Mouse (Mus musculus) ovary, adult 10 weeks (tissue): ENCODE results near the gene Espnl. TPM values are rescaled to one million over a fixed set of nuclear protein-coding genes. Genes with fewer than 3 reads are reported as not detected.

ENCODE experiments used
- polyA plus RNA-seq: library from polyadenylated mRNA; stranded (reverse); fragments of 350-450 nt; fragmentation: Illumina TruSeq; extraction: RNeasy Lipid Tissue Mini Kit (QIAGEN cat#74804); gene quantifications from one replicate; pipeline ENCODE4 v1.2.3, GENCODE M21; 2014

Espnl gene
- not detected for polyA plus RNA-seq

GRCm38 (mm10) chr1:91321760-91322438, at the start of gene Espnl:
Gene Espnl (plus strand): TSS chr1:91322075.

GRCm38 (mm10) chr1:91297799-91298744, 23.8 kb upstream of the Espnl start, which contains the start of gene Scly:
Gene Scly (plus strand): TSS chr1:91298338.

DNA sequence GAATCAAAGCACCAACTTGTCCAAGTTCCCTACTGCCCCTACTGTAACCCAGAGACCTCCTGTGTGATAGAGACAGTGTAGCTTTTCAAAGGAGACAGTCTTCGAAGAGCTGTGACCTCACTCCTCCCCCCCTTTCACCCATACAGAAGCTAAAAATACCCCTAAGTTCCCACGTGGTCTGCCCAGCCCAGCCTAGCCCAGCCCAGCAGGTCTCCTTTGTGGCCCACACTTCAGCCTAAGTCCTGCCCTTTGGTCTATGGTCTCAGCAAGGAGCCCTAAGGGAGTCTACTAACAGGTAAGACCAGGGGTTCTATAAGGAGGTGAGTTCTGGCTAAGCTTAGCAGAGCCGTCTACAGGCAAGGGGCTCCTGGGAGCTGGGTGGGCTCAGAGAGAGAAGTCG, 29.0 kb downstream of the Espnl start, which contains the start of gene Klhl30:
Gene Klhl30, plus strand, starts transcription at position 176 of the 400 bp plus-strand sequence.

DNA sequence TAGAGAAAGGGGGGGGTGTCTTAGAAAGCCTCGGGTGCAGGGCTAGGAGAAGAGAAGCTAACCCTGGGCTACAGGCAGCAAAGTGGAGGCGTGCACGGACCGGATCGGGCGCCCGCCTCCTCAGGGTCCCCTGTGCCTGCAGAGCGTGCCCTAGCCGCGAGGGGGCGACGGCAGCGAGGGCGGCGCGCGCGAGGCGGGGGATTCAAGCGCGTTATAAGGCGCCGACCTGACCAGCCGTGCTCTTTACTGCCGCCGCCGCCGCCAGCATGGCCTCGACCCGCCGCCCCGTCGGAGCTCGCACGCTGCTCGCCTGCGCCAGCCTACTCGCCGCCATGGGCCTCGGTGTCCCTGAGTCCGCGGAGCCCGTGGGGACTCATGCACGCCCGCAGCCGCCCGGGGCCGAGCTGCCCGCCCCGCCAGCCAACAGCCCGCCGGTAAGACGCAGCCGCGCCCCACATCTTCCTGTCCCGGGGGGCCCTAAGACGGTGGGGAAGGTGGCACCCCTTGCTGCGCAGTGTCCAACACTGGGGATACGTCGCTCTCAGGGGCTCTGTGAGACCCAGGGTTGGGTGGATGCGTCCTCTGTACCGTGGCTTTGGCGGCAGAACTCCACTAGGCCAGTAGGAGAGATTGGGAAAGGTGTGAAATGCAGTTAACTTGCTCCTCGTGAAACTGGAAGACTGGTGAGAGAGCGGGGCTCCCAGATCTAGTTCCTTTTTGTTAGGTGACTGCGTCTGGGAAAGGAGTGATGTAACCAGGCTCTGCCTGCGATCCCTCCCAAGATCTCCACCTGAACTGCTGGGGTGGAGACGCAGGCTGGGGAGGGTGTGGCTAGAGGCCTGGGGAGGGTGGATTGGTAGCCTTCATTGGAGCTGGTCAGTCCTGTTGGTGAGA, 44.6 kb downstream of the Espnl start, which contains the start of gene Erfe:
Gene Erfe, plus strand, starts transcription at position 216 of the 894 bp plus-strand sequence.

Other genes starting within 250 kb of the Espnl start
- gene Rbm44, start 177.0 kb upstream of the Espnl start, polyA plus RNA-seq: 2.3 TPM
- gene Ramp1, start 142.3 kb upstream of the Espnl start, polyA plus RNA-seq: 1.3 TPM
- gene Ube2f, start 71.8 kb upstream of the Espnl start, polyA plus RNA-seq: 114 TPM
- gene Scly, start 23.7 kb upstream of the Espnl start, polyA plus RNA-seq: 1.1 TPM
- 0.51 TPM for gene Klhl30, start 28.9 kb downstream of the Espnl start, polyA plus RNA-seq
- gene Erfe, start 44.4 kb downstream of the Espnl start, polyA plus RNA-seq: 0.77 TPM
- gene Ilkap, start 76.7 kb downstream of the Espnl start, polyA plus RNA-seq: 39.7 TPM
- gene Hes6, start 92.0 kb downstream of the Espnl start, polyA plus RNA-seq: not detected
- 2.8 TPM for gene Per2, start 137.2 kb downstream of the Espnl start, polyA plus RNA-seq
- gene Traf3ip1, start 172.6 kb downstream of the Espnl start, polyA plus RNA-seq: 6.9 TPM
- 7.6 TPM for gene Asb1, start 218.5 kb downstream of the Espnl start, polyA plus RNA-seq